Mouse (Mus musculus) liver, embryonic 11.5 days (tissue): ENCODE results near the gene Gk5. TPM values are rescaled to one million over a fixed set of nuclear protein-coding genes. Genes with fewer than 3 reads are reported as not detected.

Experiments used
- ATAC-seq: fragments of 200-750 bp; cut with Nextera tagmentation; replicated peaks from 2 replicates; pipeline ENCODE4 v1.8.0; 2017; ENCODE audit warnings: moderate number of reproducible peaks, mild to moderate bottlenecking, moderate TSS enrichment, moderate library complexity; ENCODE audit not compliant: low FRiP score
- DNase-seq: peaks from one replicate; pipeline ENCODE4 v3.0.0-alpha.2; 2017; ENCODE audit warnings: low spot score
- H3K27ac ChIP-seq: fragments of 300-500 bp; sonication (generic); 2 replicates; pipeline ENCODE4 v1.5.1; 2014; ENCODE audit warnings: mild to moderate bottlenecking, low read depth, low read length, control low read depth
- H3K27me3 ChIP-seq: fragments of 300-500 bp; sonication (generic); replicated peaks from 2 replicates; pipeline ENCODE4 v1.6.1; 2014; ENCODE audit warnings: low read length, mixed read lengths; ENCODE audit not compliant: control insufficient read depth, insufficient read depth
- H3K36me3 ChIP-seq: fragments of 300-500 bp; sonication (generic); 2 replicates; pipeline ENCODE4 v1.6.1; 2014; ENCODE audit warnings: mild to moderate bottlenecking, low read length, moderate library complexity, mixed read lengths; ENCODE audit not compliant: control insufficient read depth, insufficient read depth
- H3K4me1 ChIP-seq: fragments of 300-500 bp; sonication (generic); replicated peaks from 2 replicates; pipeline ENCODE4 v1.6.1; 2014; ENCODE audit warnings: low read length, mixed read lengths; ENCODE audit not compliant: control insufficient read depth, insufficient read depth
- H3K4me2 ChIP-seq: fragments of 300-500 bp; sonication (generic); 2 replicates; pipeline ENCODE4 v1.6.1; 2014; ENCODE audit warnings: mild to moderate bottlenecking, control low read depth, moderate library complexity
- H3K4me3 ChIP-seq: fragments of 300-500 bp; sonication (generic); 2 replicates; pipeline ENCODE4 v1.5.1; 2014; ENCODE audit warnings: low read depth, low read length, control low read depth
- H3K9ac ChIP-seq: fragments of 300-500 bp; sonication (generic); 2 replicates; pipeline ENCODE4 v1.6.1; 2014; ENCODE audit warnings: low read depth, low read length, control low read depth
- H3K9me3 ChIP-seq: fragments of 300-500 bp; sonication (generic); 2 replicates; pipeline ENCODE4 v1.6.1; 2016; ENCODE audit warnings: low read length, inconsistent platforms, mixed read lengths; ENCODE audit not compliant: control insufficient read depth
- WGBS: fragments of 180-500 bp; shearing (Covaris S2); extraction: QIAGEN DNeasy Blood & Tissue Kit; methylation state at CpG from one replicate; pipeline ENCODE4 v1.1.7; 2014; 5-methylcytosine and 5-hydroxymethylcytosine counted together
- polyA plus RNA-seq: library from polyadenylated mRNA; unstranded; fragments of >200 nt; fragmentation: Nextera tagmentation; extraction: Ambion mirVana; gene quantifications from 2 replicates; pipeline ENCODE4 v1.2.1, GENCODE M21; 2014

The Gk5 gene
- polyA plus RNA-seq, 1 experiment from 2014 or later, result 3.1 TPM

GRCm38 (mm10) chr9:96217799-96218198, 98.6 kb downstream of the Gk5 start:
- H3K4me3 ChIP-seq, result no peak overlapping the region
- no peak for ATAC-seq

GRCm38 (mm10) chr9:96219114-96219669, 100.0 kb downstream of the Gk5 start:
- no peaks in the 10 kb centered on the region for H3K36me3 ChIP-seq
- no peak overlapping the region for H3K4me3 ChIP-seq
- WGBS, result 57% methylated on average over 2 of the region's 2 CpGs
- H3K9me3 ChIP-seq, result no peaks in the 10 kb centered on the region
- no peak overlapping the region for H3K27ac ChIP-seq
- no peaks in the 10 kb centered on the region for H3K4me1 ChIP-seq
- H3K4me2 ChIP-seq, result no peak overlapping the region
- ATAC-seq (peak; percentile 68; the same call in 1 of the 2 replicates), DNase-seq (peak; percentile 5)
- H3K27me3 ChIP-seq, result no peaks in the 10 kb centered on the region
- no peak overlapping the region for H3K9ac ChIP-seq

More at GRCm38 (mm10) chr9:96217799-96218198, 98.6 kb downstream of the Gk5 start:
- DNase-seq, result no peak
- Histone ChIP-seq H3K4me1 (no peaks in the 10 kb centered on the region), H3K4me2 (no peak overlapping the region), H3K27ac (no peak overlapping the region), H3K9me3 (no peaks in the 10 kb centered on the region), H3K27me3 (no peaks in the 10 kb centered on the region), H3K36me3 (no peaks in the 10 kb centered on the region), H3K9ac (no peak overlapping the region)

GRCm38 (mm10) chr9:96220419-96220818, 101.3 kb downstream of the Gk5 start:
- Histone ChIP-seq H3K4me1 (no peaks in the 10 kb centered on the region), H3K27ac (no peak overlapping the region), H3K4me3 (no peak overlapping the region), H3K9me3 (no peaks in the 10 kb centered on the region), H3K36me3 (no peaks in the 10 kb centered on the region), H3K9ac (no peak overlapping the region), H3K4me2 (no peak overlapping the region), H3K27me3 (no peaks in the 10 kb centered on the region)
- ATAC-seq (no peak), DNase-seq (no peak)

- no peaks in the 10 kb centered on the region for H3K4me1 ChIP-seq
- no peaks in the 10 kb centered on the region for H3K27me3 ChIP-seq
- DNase-seq, result peak; percentile 2
- no peak overlapping the region for H3K4me2 ChIP-seq
- no peak overlapping the region for H3K4me3 ChIP-seq
- H3K27ac ChIP-seq, result no peak overlapping the region
- H3K9me3 ChIP-seq, result no peaks in the 10 kb centered on the region
- ATAC-seq, result no peak
- H3K36me3 ChIP-seq, result no peaks in the 10 kb centered on the region
- H3K9ac ChIP-seq, result no peak overlapping the region
- WGBS, result 80% methylated on average over 2 of the region's 2 CpGs
Observed at GRCm38 (mm10) chr9:96223302-96223701, 104.1 kb downstream of the Gk5 start.

GRCm38 (mm10) chr9:96228285-96228684, 109.1 kb downstream of the Gk5 start:
- DNase-seq (no peak), ATAC-seq (no peak; the same call in 1 of the 2 replicates)
- Histone ChIP-seq H3K4me2 (no peak overlapping the region), H3K27me3 (no peaks in the 10 kb centered on the region), H3K9me3 (no peaks in the 10 kb centered on the region), H3K27ac (no peak overlapping the region), H3K4me3 (no peak overlapping the region), H3K4me1 (no peaks in the 10 kb centered on the region), H3K36me3 (no peaks in the 10 kb centered on the region), H3K9ac (no peak overlapping the region)

- no peak overlapping the region for H3K27ac ChIP-seq
- H3K9ac ChIP-seq, result no peak overlapping the region
- H3K4me1 ChIP-seq, result no peaks in the 10 kb centered on the region
- no peaks in the 10 kb centered on the region for H3K27me3 ChIP-seq
- ATAC-seq, result no peak
- no peak for DNase-seq
- no peak overlapping the region for H3K4me2 ChIP-seq
- no peak overlapping the region for H3K4me3 ChIP-seq
- H3K9me3 ChIP-seq, result no peaks in the 10 kb centered on the region
- 69% methylated on average over 2 of the region's 2 CpGs for WGBS
- no peaks in the 10 kb centered on the region for H3K36me3 ChIP-seq
Observed at GRCm38 (mm10) chr9:96230271-96230670, 111.1 kb downstream of the Gk5 start.

Other genes starting within 250 kb of the Gk5 start
- 10.6 and 11.9 TPM in 2 replicates for gene Xrn1, start 164.6 kb upstream of the Gk5 start, polyA plus RNA-seq
- 54.3 and 62.8 TPM in 2 replicates for gene Tfdp2, start 76.9 kb downstream of the Gk5 start, polyA plus RNA-seq
- gene Atp1b3, start 245.1 kb downstream of the Gk5 start, polyA plus RNA-seq, result 137 and 144 TPM in 2 replicates